Mouse (Mus musculus) CH12.LX (cell line): ENCODE data around the gene Ogfod2.

ENCODE experiments used
- BHLHE40 ChIP-seq: IDR thresholded peaks from 2 replicates; pipeline ENCODE4 v1.6.1; 2011; ENCODE audit warnings: mild to moderate bottlenecking, low read depth, low read length, improper control_type of control experiment
- CHD2 ChIP-seq: IDR thresholded peaks from 2 replicates; pipeline ENCODE4 v1.6.1; 2011; ENCODE audit warnings: low read length, improper control_type of control experiment
- CTCF ChIP-seq, 2 experiments: IDR thresholded peaks in 1 of 2; conservative IDR thresholded peaks in 1 of 2; 2 replicates each; pipeline ENCODE4 v1.5.1; 2011 to 2012; ENCODE audit warnings: low read depth in 2 of 2, low read length in 2 of 2, improper control_type of control experiment in 1 of 2, inconsistent platforms in 1 of 2, mild to moderate bottlenecking in 1 of 2, moderate library complexity in 1 of 2
- EP300 ChIP-seq: IDR thresholded peaks from 2 replicates; pipeline ENCODE4 v1.6.1; 2011; ENCODE audit warnings: low read length, improper control_type of control experiment
- JUN ChIP-seq: IDR thresholded peaks from 2 replicates; pipeline ENCODE4 v1.6.1; 2011; ENCODE audit warnings: low read depth, mild to moderate bottlenecking, low read length, improper control_type of control experiment, moderate library complexity; ENCODE audit not compliant: insufficient read depth
- MAFK ChIP-seq: IDR thresholded peaks from 2 replicates; pipeline ENCODE4 v1.6.1; 2011; ENCODE audit warnings: low read length, improper control_type of control experiment; ENCODE audit not compliant: insufficient replicate concordance
- MAX ChIP-seq: IDR thresholded peaks from 2 replicates; pipeline ENCODE4 v1.6.1; 2011; ENCODE audit warnings: low read length, improper control_type of control experiment
- MEF2A ChIP-seq: IDR thresholded peaks from 2 replicates; pipeline ENCODE4 v1.6.1; 2014; ENCODE audit warnings: low read depth, mild to moderate bottlenecking, inconsistent platforms, low read length, improper control_type of control experiment, borderline replicate concordance
- MXI1 ChIP-seq: IDR thresholded peaks from 2 replicates; pipeline ENCODE4 v1.6.1; 2011; ENCODE audit warnings: mild to moderate bottlenecking, low read depth, low read length, improper control_type of control experiment
- NELFE ChIP-seq: IDR thresholded peaks from 2 replicates; pipeline ENCODE4 v1.6.1; 2011; ENCODE audit warnings: low read depth, low read length, improper control_type of control experiment
- POLR2A ChIP-seq: IDR thresholded peaks from 2 replicates; pipeline ENCODE4 v1.6.1; 2011; ENCODE audit warnings: low read depth, mild to moderate bottlenecking, improper control_type of control experiment, low read length
- SMC3 ChIP-seq: IDR thresholded peaks from 2 replicates; pipeline ENCODE4 v1.6.1; 2011; ENCODE audit warnings: low read depth, low read length, improper control_type of control experiment
- TBP ChIP-seq: conservative IDR thresholded peaks from 2 replicates; pipeline ENCODE4 v1.6.1; 2011; ENCODE audit warnings: low read depth, low read length, improper control_type of control experiment
- ZNF384 ChIP-seq: IDR thresholded peaks from 2 replicates; pipeline ENCODE4 v1.6.1; 2012; ENCODE audit warnings: low read depth, low read length, improper control_type of control experiment, inconsistent platforms

GRCm38 (mm10) chr5:124119204-124119603 lies 7.1 kb downstream of the Ogfod2 start:
- no peak for TF ChIP-seq BHLHE40
- no peak for TF ChIP-seq JUN
- no peak for TF ChIP-seq POLR2A
- TF ChIP-seq TBP: no peak
- TF ChIP-seq NELFE: no peak
- no peak for TF ChIP-seq SMC3
- TF ChIP-seq CTCF (conservative IDR thresholded peaks at IDR 0.05 in 1 of 2, IDR thresholded peaks at IDR 0.05 in 1 of 2; ENCODE audit: low read depth in 2 of 2, low read length in 2 of 2): no peak
- TF ChIP-seq MEF2A: no peak
- TF ChIP-seq CHD2: no peak
- TF ChIP-seq EP300: no peak
- no peak for TF ChIP-seq MAFK
- no peak for TF ChIP-seq MAX
- TF ChIP-seq MXI1: no peak
- no peak for TF ChIP-seq ZNF384
